Mouse (Mus musculus): ENCODE measurements around the gene Ltb4r2. TPM values are rescaled to one million over a fixed set of nuclear protein-coding genes. Genes with fewer than 3 reads are reported as not detected.

The Ltb4r2 gene
- polyA plus RNA-seq, 1 experiment = 0.07 TPM

DNA sequence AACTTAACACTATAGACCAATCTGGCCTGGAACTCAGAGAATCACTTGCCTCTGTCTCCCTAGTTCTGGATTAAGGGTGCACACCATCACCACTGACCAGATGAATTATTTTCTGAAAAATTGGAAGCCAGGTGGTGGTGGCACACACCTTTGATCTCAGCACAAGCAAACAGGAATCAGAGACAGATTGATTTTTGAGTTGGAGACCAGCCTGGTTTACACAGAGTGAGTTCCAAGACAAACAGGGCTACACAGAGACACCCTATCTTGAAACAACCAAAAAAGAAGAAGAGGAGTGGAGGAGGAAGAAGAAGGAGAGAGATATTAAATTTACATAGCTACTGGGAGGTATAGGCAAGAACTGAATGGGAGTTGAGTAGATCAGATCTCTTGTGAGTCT, 35.0 kb upstream of the Ltb4r2 start:
- Histone ChIP-seq H3K27ac (ENCODE audit: control insufficient read depth, insufficient read depth, low read depth, low read length) (no peak overlapping the region), H3K4me1 (ENCODE audit: control insufficient read depth, insufficient read depth, low read length) (peaks cover 5% of the 10 kb centered on the region), H3K27me3 (ENCODE audit: control insufficient read depth, insufficient read depth, low read length) (no peaks in the 10 kb centered on the region), H3K4me3 (ENCODE audit: control insufficient read depth, low read depth, low read length) (no peak overlapping the region), H3K36me3 (ENCODE audit: control insufficient read depth, insufficient read depth, low read length) (no peaks in the 10 kb centered on the region)
- no peak for TF ChIP-seq POLR2A (IDR thresholded peaks at IDR 0.05; ENCODE audit: control insufficient read depth, low read depth, low read length)
- TF ChIP-seq CTCF (IDR thresholded peaks at IDR 0.05; ENCODE audit: control insufficient read depth, insufficient read depth, insufficient replicate concordance, low read depth, low read length) = no peak

DNA sequence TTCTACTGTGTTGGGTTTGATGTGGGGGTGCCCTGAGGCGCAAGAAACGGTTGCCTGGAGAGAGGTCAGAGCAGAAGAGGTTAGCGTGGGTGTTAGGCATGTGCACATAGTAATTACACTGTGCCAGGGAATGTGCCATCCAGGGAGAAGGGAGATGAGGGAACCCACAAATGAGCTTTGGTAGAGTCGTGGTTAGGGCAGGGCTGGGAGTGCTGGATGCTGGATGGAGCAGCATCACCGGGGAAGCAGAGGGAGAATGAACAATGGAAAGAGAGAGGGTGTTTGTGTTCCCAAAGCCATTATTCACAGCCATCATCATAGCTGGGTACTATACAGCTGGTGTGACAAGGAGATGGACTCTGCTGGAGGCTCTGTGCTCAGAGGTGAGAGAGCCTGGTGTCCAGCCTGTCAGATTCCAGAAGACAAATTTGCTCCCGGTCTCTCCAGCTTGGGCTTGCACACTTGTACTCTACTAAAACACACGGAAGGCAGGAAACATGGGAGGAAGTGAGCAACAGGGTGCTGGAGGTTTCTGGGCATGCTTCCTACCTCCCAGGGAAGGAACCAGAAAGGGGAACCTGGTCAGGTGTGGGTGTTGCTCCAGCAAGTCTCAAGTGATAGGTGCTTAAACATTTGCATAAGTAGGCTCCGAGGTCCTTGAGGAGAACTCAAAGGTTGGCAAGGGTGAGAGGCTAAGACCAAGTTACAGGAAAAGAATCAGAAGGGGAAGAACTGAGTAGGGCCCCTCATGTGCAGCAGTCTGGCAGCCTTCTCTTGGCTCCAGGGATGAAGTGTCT, 33.1 kb upstream of the Ltb4r2 start:
- TF ChIP-seq CTCF (IDR thresholded peaks at IDR 0.05; ENCODE audit: control insufficient read depth, insufficient read depth, insufficient replicate concordance, low read depth, low read length) (no peak), POLR2A (IDR thresholded peaks at IDR 0.05; ENCODE audit: control insufficient read depth, low read depth, low read length) (0 out of 2 replicates have a peak, but pooled peaks have one; percentile 36)
- Histone ChIP-seq H3K27me3 (ENCODE audit: control insufficient read depth, insufficient read depth, low read length) (no peaks in the 10 kb centered on the region), H3K4me3 (ENCODE audit: control insufficient read depth, low read depth, low read length) (peak overlapping the region; percentile 68), H3K36me3 (ENCODE audit: control insufficient read depth, insufficient read depth, low read length) (no peaks in the 10 kb centered on the region), H3K4me1 (ENCODE audit: control insufficient read depth, insufficient read depth, low read length) (peaks cover 2% of the 10 kb centered on the region; the same call in 1 of the 2 replicates), H3K27ac (ENCODE audit: control insufficient read depth, insufficient read depth, low read depth, low read length) (no peak overlapping the region)

DNA sequence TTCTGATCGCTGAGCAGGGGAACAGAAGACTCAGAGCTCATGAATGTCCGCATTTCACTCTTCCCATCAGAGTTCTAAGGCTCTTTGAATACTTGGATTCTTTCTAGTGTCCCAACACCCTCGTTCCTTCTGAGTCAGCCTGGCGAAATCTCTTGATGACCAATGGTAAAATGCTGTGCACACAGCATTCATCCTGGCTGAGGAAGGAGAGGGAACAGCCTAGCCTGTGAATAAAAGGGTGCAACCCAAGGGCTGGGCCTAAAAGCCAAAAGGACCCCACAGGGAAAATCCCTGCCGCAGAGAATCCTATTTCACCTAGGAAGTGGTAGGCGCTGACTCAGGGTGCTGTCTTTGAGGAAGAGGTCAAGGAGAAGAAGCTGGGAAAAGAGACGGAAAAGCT, 31.1 kb upstream of the Ltb4r2 start:
- H3K4me1 ChIP-seq (ENCODE audit: control insufficient read depth, insufficient read depth, low read length) = peaks cover 11% of the 10 kb centered on the region
- H3K27ac ChIP-seq (ENCODE audit: control insufficient read depth, insufficient read depth, low read depth, low read length) = no peak overlapping the region
- no peaks in the 10 kb centered on the region for H3K27me3 ChIP-seq (ENCODE audit: control insufficient read depth, insufficient read depth, low read length)
- no peaks in the 10 kb centered on the region for H3K36me3 ChIP-seq (ENCODE audit: control insufficient read depth, insufficient read depth, low read length)
- TF ChIP-seq POLR2A (IDR thresholded peaks at IDR 0.05; ENCODE audit: control insufficient read depth, low read depth, low read length) (no peak), CTCF (IDR thresholded peaks at IDR 0.05; ENCODE audit: control insufficient read depth, insufficient read depth, insufficient replicate concordance, low read depth, low read length) (no peak)
- no peak overlapping the region for H3K4me3 ChIP-seq (ENCODE audit: control insufficient read depth, low read depth, low read length)

DNA sequence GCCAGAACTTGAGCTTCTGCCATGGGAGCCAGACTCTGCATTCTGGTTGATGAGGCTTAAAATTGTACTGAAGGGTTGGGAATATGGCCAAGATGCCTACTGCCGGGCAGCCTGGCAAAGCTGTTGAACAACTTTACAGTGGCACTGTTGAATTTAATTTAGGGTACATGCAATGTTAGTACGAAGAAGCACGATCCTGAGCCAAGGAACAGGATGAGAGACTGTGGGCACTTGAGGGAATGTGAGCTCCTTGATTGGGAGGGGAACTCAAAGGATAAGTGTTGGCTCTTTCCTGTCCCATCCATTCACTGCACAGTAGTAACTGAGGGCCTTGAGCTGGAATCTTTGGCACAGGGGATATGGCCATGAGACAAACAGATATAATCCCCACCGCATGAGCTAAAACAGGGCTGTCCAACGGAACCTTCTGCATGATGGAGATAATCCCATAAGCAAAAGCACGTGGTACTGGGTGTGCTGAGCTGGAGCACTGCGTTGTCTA, 30.6 kb upstream of the Ltb4r2 start:
- Histone ChIP-seq H3K4me3 (ENCODE audit: control insufficient read depth, low read depth, low read length) (no peak overlapping the region), H3K4me1 (ENCODE audit: control insufficient read depth, insufficient read depth, low read length) (peaks cover 11% of the 10 kb centered on the region), H3K27ac (ENCODE audit: control insufficient read depth, insufficient read depth, low read depth, low read length) (no peak overlapping the region), H3K27me3 (ENCODE audit: control insufficient read depth, insufficient read depth, low read length) (no peaks in the 10 kb centered on the region), H3K36me3 (ENCODE audit: control insufficient read depth, insufficient read depth, low read length) (no peaks in the 10 kb centered on the region)
- TF ChIP-seq CTCF (IDR thresholded peaks at IDR 0.05; ENCODE audit: control insufficient read depth, insufficient read depth, insufficient replicate concordance, low read depth, low read length) = no peak
- no peak for TF ChIP-seq POLR2A (IDR thresholded peaks at IDR 0.05; ENCODE audit: control insufficient read depth, low read depth, low read length)

DNA sequence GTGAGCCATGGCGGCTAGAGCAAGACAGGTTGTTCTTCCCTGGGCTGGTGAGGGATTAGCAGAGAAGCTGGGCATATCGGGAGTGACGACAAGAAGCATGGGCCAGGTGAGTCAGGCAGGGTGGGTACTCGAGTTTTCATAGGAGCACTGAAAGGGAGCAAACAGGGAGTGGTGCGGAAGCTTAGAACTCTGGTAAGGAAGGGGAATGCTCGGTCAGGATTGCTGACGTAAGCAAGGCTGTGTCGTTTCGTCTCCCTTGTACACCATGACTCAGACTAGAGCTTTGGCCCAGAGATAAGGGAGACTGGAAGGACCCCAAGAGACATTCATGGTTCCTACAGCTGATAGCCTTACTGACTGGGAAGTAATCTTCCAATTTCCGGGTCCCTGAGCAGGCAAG, 27.3 kb upstream of the Ltb4r2 start:
- Histone ChIP-seq H3K4me1 (ENCODE audit: control insufficient read depth, insufficient read depth, low read length) (peaks cover 11% of the 10 kb centered on the region), H3K4me3 (ENCODE audit: control insufficient read depth, low read depth, low read length) (peak overlapping the region; percentile 50), H3K36me3 (ENCODE audit: control insufficient read depth, insufficient read depth, low read length) (no peaks in the 10 kb centered on the region), H3K27ac (ENCODE audit: control insufficient read depth, insufficient read depth, low read depth, low read length) (no peak overlapping the region), H3K27me3 (ENCODE audit: control insufficient read depth, insufficient read depth, low read length) (no peaks in the 10 kb centered on the region)
- TF ChIP-seq POLR2A (IDR thresholded peaks at IDR 0.05; ENCODE audit: control insufficient read depth, low read depth, low read length) = no peak

DNA sequence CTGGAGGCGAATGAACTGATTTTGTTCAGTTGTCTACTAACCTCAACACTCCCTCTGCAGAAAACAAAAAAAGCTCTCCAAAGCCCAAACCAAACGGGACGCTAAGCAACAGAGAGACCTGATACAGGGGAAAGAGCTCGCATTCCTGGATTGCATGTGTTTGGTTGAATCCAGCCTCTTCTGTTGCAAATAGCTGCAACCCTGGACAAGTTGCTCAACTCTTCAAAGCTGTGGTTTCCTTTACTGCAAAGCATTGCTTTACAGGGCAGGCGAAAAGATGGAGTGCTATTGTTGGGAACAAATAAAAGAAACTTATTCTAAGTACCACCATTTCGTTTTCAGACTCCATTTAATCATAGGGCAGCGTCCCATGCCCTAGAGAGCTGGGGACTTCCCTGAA, 26.4 kb upstream of the Ltb4r2 start:
- TF ChIP-seq POLR2A (IDR thresholded peaks at IDR 0.05; ENCODE audit: control insufficient read depth, low read depth, low read length) = no peak
- no peak for TF ChIP-seq CTCF (IDR thresholded peaks at IDR 0.05; ENCODE audit: control insufficient read depth, insufficient read depth, insufficient replicate concordance, low read depth, low read length)
- no peaks in the 10 kb centered on the region for H3K27me3 ChIP-seq (ENCODE audit: control insufficient read depth, insufficient read depth, low read length)
- H3K4me1 ChIP-seq (ENCODE audit: control insufficient read depth, insufficient read depth, low read length) = peaks cover 11% of the 10 kb centered on the region
- H3K27ac ChIP-seq (ENCODE audit: control insufficient read depth, insufficient read depth, low read depth, low read length) = no peak overlapping the region
- H3K36me3 ChIP-seq (ENCODE audit: control insufficient read depth, insufficient read depth, low read length) = no peaks in the 10 kb centered on the region
- H3K4me3 ChIP-seq (ENCODE audit: control insufficient read depth, low read depth, low read length) = no peak overlapping the region

DNA sequence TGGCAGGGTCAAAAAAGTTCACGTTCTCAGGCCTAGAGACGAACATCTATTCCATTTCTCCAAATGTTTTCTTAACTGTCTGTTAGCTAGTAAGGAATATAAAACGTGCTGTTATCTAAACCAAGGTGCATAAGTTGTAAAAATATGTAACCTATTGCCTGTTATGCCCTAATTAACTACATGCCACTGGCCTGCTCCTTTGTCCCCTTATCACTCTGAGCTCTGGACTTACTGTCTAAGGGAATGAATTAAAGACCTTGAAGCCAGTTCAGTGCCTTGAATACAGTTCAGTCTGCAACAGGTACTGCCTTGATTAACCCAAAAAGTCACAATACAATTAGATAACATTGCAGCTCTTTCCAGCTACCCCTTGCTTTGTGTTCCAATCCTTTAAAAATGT, 25.9 kb upstream of the Ltb4r2 start:
- no peak overlapping the region for H3K27ac ChIP-seq (ENCODE audit: control insufficient read depth, insufficient read depth, low read depth, low read length)
- no peaks in the 10 kb centered on the region for H3K27me3 ChIP-seq (ENCODE audit: control insufficient read depth, insufficient read depth, low read length)
- no peak for TF ChIP-seq CTCF (IDR thresholded peaks at IDR 0.05; ENCODE audit: control insufficient read depth, insufficient read depth, insufficient replicate concordance, low read depth, low read length)
- no peak for TF ChIP-seq POLR2A (IDR thresholded peaks at IDR 0.05; ENCODE audit: control insufficient read depth, low read depth, low read length)
- no peaks in the 10 kb centered on the region for H3K36me3 ChIP-seq (ENCODE audit: control insufficient read depth, insufficient read depth, low read length)
- H3K4me1 ChIP-seq (ENCODE audit: control insufficient read depth, insufficient read depth, low read length) = peaks cover 9% of the 10 kb centered on the region
- H3K4me3 ChIP-seq (ENCODE audit: control insufficient read depth, low read depth, low read length) = no peak overlapping the region
